In genomic region chr4:32575165-32575564, GRCm38 (mm10) we compare ENCODE assay signal across 18 mouse cellular contexts. TPM values are rescaled to one million over a fixed set of nuclear protein-coding genes. Genes with fewer than 3 reads are reported as not detected.
A peak's percentile ranks its signal among the peaks of the same experiment; 100 is the strongest.
DNase-seq lines count a peak whose midpoint lies in the region; ATAC-seq and TF ChIP-seq lines count a peak whose summit lies in the region.
"Had no signal": no experiment of that assay in that cellular context is flagged by ENCODE, and none has a peak within 500 bp of the region (broad histone marks: within the 10 kb centered on the region; RNA-seq: fewer than 3 reads in every experiment).

No protein-coding gene starts in this region.

- ATAC-seq in embryonic facial prominence, embryonic 11.5 days (replicated peaks; ENCODE audit: insufficient number of reproducible peaks, low FRiP score, low TSS enrichment, low read depth): no peak
- ATAC-seq in midbrain, embryonic 11.5 days (ENCODE audit: low FRiP score): no peak
- ATAC-seq: forebrain, embryonic 15.5 days had no signal

- no peaks in the 10 kb centered on the region for H3K27me3 ChIP-seq in kidney, adult 2 months (replicated peaks; ENCODE audit: control insufficient read depth, insufficient read depth, low read length)
- H3K27me3 ChIP-seq in MEL (ENCODE audit: control insufficient read depth in 1 of 2, insufficient read depth in 2 of 2, low read length in 2 of 2): peaks cover 0 to 3% of the 10 kb centered on the region in 2 experiments; a peak in 2 of 4 replicates
- H3K27me3 ChIP-seq in embryonic facial prominence, embryonic 11.5 days (ENCODE audit: control insufficient read depth, insufficient read depth, low read length): no peaks in the 10 kb centered on the region
- no peaks in the 10 kb centered on the region for H3K27me3 ChIP-seq in midbrain, embryonic 11.5 days (ENCODE audit: control insufficient read depth, insufficient read depth, low read length)
- H3K27me3 ChIP-seq: CH12.LX; forebrain, embryonic 15.5 days; hindbrain, embryonic 12.5 days; kidney, embryonic 15.5 days; limb, embryonic 15.5 days; neural tube, embryonic 15.5 days had no signal

- no peak; the same call in 1 of the 2 replicates for TF ChIP-seq RAD21 in MEL (IDR thresholded peaks at IDR 0.05; ENCODE audit: low read depth, low read length)

- H3K4me2 ChIP-seq in embryonic facial prominence, embryonic 11.5 days (ENCODE audit: low read depth, low read length): no peak overlapping the region
- no peak overlapping the region for H3K4me2 ChIP-seq in midbrain, embryonic 11.5 days
- H3K4me2 ChIP-seq: forebrain, embryonic 15.5 days; hindbrain, embryonic 12.5 days; kidney, embryonic 15.5 days; limb, embryonic 15.5 days; neural tube, embryonic 15.5 days had no signal

- no peaks in the 10 kb centered on the region for H3K4me1 ChIP-seq in kidney, adult 2 months (ENCODE audit: control insufficient read depth, insufficient read depth, low read length)
- H3K4me1 ChIP-seq in MEL (ENCODE audit: control insufficient read depth in 1 of 2, insufficient read depth in 2 of 2, low read length in 2 of 2): peaks cover 0 to 7% of the 10 kb centered on the region in 2 experiments; a peak in 1 of 4 replicates
- peaks cover 6% of the 10 kb centered on the region; the same call in 1 of the 2 replicates for H3K4me1 ChIP-seq in embryonic facial prominence, embryonic 11.5 days (ENCODE audit: control insufficient read depth, insufficient read depth, low read length)
- peaks cover 9% of the 10 kb centered on the region for H3K4me1 ChIP-seq in midbrain, embryonic 11.5 days (ENCODE audit: control insufficient read depth, insufficient read depth, low read length)

- H3K9ac ChIP-seq in MEL (ENCODE audit: control insufficient read depth, low read depth, low read length, poor library complexity, severe bottlenecking): no peak overlapping the region
- no peak overlapping the region for H3K9ac ChIP-seq in embryonic facial prominence, embryonic 11.5 days (replicated peaks; ENCODE audit: low read length)
- no peak overlapping the region for H3K9ac ChIP-seq in midbrain, embryonic 11.5 days (ENCODE audit: low read length)
- H3K9ac ChIP-seq: forebrain, embryonic 15.5 days; hindbrain, embryonic 12.5 days; kidney, embryonic 15.5 days; limb, embryonic 15.5 days; neural tube, embryonic 15.5 days had no signal

- DNase-seq in kidney, adult 2 months: peak; percentile 26
- DNase-seq in kidney, postnatal 4 days: no peak
- peak; percentile 82 for DNase-seq in MEL (ENCODE audit: low read depth, low spot score)
- peak; percentile 69 for DNase-seq in embryonic facial prominence, embryonic 11.5 days (ENCODE audit: low spot score)
- DNase-seq in midbrain, embryonic 11.5 days (ENCODE audit: low spot score, missing footprints): no peak
- DNase-seq in spleen, postnatal 4 days (ENCODE audit: low spot score in 2 of 2): no peak
- DNase-seq in layer of hippocampus, postnatal 10 days (ENCODE audit: low spot score in 2 of 2): no peak
- DNase-seq: cerebellum, adult 2 months; layer of hippocampus, adult 9-11 months; midbrain, embryonic 14.5 days; right cerebral cortex, postnatal 25 days had no signal

- H3K36me3 ChIP-seq in kidney, adult 2 months (ENCODE audit: control insufficient read depth, insufficient read depth, low read length): no peaks in the 10 kb centered on the region
- peaks cover 0 to 3% of the 10 kb centered on the region in 2 experiments; a peak in 1 of 4 replicates for H3K36me3 ChIP-seq in MEL (ENCODE audit: control insufficient read depth in 1 of 2, insufficient read depth in 2 of 2, low read length in 2 of 2)
- H3K36me3 ChIP-seq in embryonic facial prominence, embryonic 11.5 days (replicated peaks; ENCODE audit: control insufficient read depth, insufficient read depth, low read depth, low read length): peaks cover under 1% of the 10 kb centered on the region
- H3K36me3 ChIP-seq in macrophage (ENCODE audit: inconsistent target): no peaks in the 10 kb centered on the region
- no peaks in the 10 kb centered on the region; the same call in 1 of the 2 replicates for H3K36me3 ChIP-seq in midbrain, embryonic 11.5 days (ENCODE audit: control insufficient read depth, insufficient read depth, low read length)
- H3K36me3 ChIP-seq: kidney, embryonic 15.5 days had no signal

- WGBS in kidney, adult 2 months: 54% methylated on average over 9 of the region's 9 CpGs
- WGBS in embryonic facial prominence, embryonic 11.5 days: 36% methylated on average over 9 of the region's 9 CpGs
- whole genome bisulfite sequencing in macrophage (ENCODE audit: missing documents): 0% methylated on average over 9 of the region's 9 CpGs
- WGBS in midbrain, embryonic 11.5 days: 79% methylated on average over 9 of the region's 9 CpGs

- H3K9me3 ChIP-seq in MEL (replicated peaks; ENCODE audit: insufficient read depth, low read length): no peaks in the 10 kb centered on the region
- H3K9me3 ChIP-seq in embryonic facial prominence, embryonic 11.5 days (replicated peaks; ENCODE audit: control insufficient read depth, low read length): no peaks in the 10 kb centered on the region
- no peaks in the 10 kb centered on the region for H3K9me3 ChIP-seq in midbrain, embryonic 11.5 days (ENCODE audit: control insufficient read depth, low read length)
- H3K9me3 ChIP-seq: forebrain, embryonic 15.5 days; hindbrain, embryonic 12.5 days; kidney, embryonic 15.5 days; limb, embryonic 15.5 days; neural tube, embryonic 15.5 days had no signal

- TF ChIP-seq EP300 in MEL (IDR thresholded peaks at IDR 0.05; ENCODE audit: low read depth in 1 of 2, low read length in 2 of 2): peak; percentile 46 to 58; a peak in 3 of 4 replicates

- no peak for TF ChIP-seq POLR2A in kidney, adult 2 months (IDR thresholded peaks at IDR 0.05; ENCODE audit: low read depth, low read length)
- no peak for TF ChIP-seq POLR2A in MEL (IDR thresholded peaks at IDR 0.05; ENCODE audit: control insufficient read depth in 1 of 2, insufficient read depth in 1 of 2, low read depth in 1 of 2, low read length in 2 of 2, poor library complexity in 1 of 2)

- no peak overlapping the region for H3K4me3 ChIP-seq in kidney, adult 2 months (ENCODE audit: insufficient read depth, low read depth, low read length)
- H3K4me3 ChIP-seq in MEL (ENCODE audit: control insufficient read depth in 1 of 2, insufficient read depth in 1 of 2, low read depth in 2 of 2, low read length in 2 of 2): peak overlapping the region; percentile 1 to 24; a peak in 2 of 4 replicates
- H3K4me3 ChIP-seq in embryonic facial prominence, embryonic 11.5 days (ENCODE audit: low read depth, low read length): no peak overlapping the region
- H3K4me3 ChIP-seq in macrophage (ENCODE audit: inconsistent target): no peak overlapping the region
- no peak overlapping the region for H3K4me3 ChIP-seq in midbrain, embryonic 11.5 days (ENCODE audit: low read depth, low read length)
- H3K4me3 ChIP-seq: forebrain, embryonic 15.5 days; hindbrain, embryonic 12.5 days; kidney, embryonic 15.5 days; limb, embryonic 15.5 days; neural tube, embryonic 15.5 days had no signal

- no peaks in the 10 kb centered on the region for H3K79me2 ChIP-seq in MEL (ENCODE audit: control insufficient read depth, insufficient read depth, low read length, poor library complexity)
- H3K79me2 ChIP-seq in macrophage (ENCODE audit: inconsistent target): no peaks in the 10 kb centered on the region

- H3K27ac ChIP-seq in kidney, adult 2 months (ENCODE audit: insufficient read depth, low read depth, low read length): no peak overlapping the region
- no peak overlapping the region for H3K27ac ChIP-seq in MEL (ENCODE audit: control insufficient read depth, low read depth, low read length)
- no peak overlapping the region for H3K27ac ChIP-seq in embryonic facial prominence, embryonic 11.5 days (replicated peaks; ENCODE audit: low read depth, low read length)
- 0 out of 2 replicates have a peak overlapping the region, but pooled peaks have one; percentile 13 for H3K27ac ChIP-seq in macrophage
- H3K27ac ChIP-seq in midbrain, embryonic 11.5 days (ENCODE audit: low read depth, low read length): no peak overlapping the region
- H3K27ac ChIP-seq: forebrain, embryonic 15.5 days; hindbrain, embryonic 12.5 days; kidney, embryonic 15.5 days; limb, embryonic 15.5 days; neural tube, embryonic 15.5 days had no signal

- no peak for TF ChIP-seq CTCF in kidney, adult 2 months (conservative IDR thresholded peaks at IDR 0.05; ENCODE audit: insufficient read depth, insufficient read length, low read depth, low read length)
- TF ChIP-seq CTCF in MEL (IDR thresholded peaks at IDR 0.05 in 2 of 3, conservative IDR thresholded peaks at IDR 0.05 in 1 of 3; ENCODE audit: control insufficient read depth in 1 of 3, insufficient read depth in 1 of 3, low read depth in 2 of 3, low read length in 3 of 3, poor library complexity in 1 of 3, severe bottlenecking in 1 of 3): no peak

TF ChIP-seq in MEL, 35 proteins besides CTCF, POLR2A, EP300 and RAD21 (continues in another document):
- TF ChIP-seq ETS1 (IDR thresholded peaks at IDR 0.05; ENCODE audit: low read depth, low read length) (peak; percentile 71), SIN3A (IDR thresholded peaks at IDR 0.05; ENCODE audit: low read length) (peak; percentile 49)

RNA-seq across cellular contexts. Expression of gene Gja10, which starts 27.4 kb away (rescaled TPM):
- 0.03 TPM in 1 of 2 replicates, not detected in the other for polyA plus RNA-seq in kidney, adult 2 months (2012; rRNA removed)
- total RNA-seq in MEL (2012; rRNA removed): not detected in 2 replicates
- polyA plus RNA-seq in MEL (2012; ENCODE audit: insufficient read depth in 1 of 2, insufficient read length in 2 of 2, low read depth in 1 of 2, low replicate concordance in 2 of 2, missing spikeins in 1 of 2): not detected
- not detected in 2 replicates for polyA plus RNA-seq in embryonic facial prominence, embryonic 11.5 days (2014; fragmentation: Nextera tagmentation; extraction: Ambion mirVana)
- not detected for total RNA-seq in macrophage (2018; cell fraction: chromatin; rRNA removed)
- total RNA-seq in macrophage (2018; cell fraction: cytosol; rRNA removed): not detected
- not detected for total RNA-seq in macrophage (2018; cell fraction: nucleus; rRNA removed)
- polyA plus RNA-seq in macrophage (2018): not detected in 3 replicates
- 0.11 TPM in 1 of 2 replicates, not detected in the other for polyA plus RNA-seq in midbrain, embryonic 11.5 days (2014; fragmentation: Nextera tagmentation; extraction: Ambion mirVana)
- not detected for total RNA-seq in layer of hippocampus, postnatal 10 days (2021)
- total RNA-seq: CH12.LX had no signal
- polyA plus RNA-seq: cerebellum, adult 2 months; forebrain, embryonic 15.5 days; hindbrain, embryonic 12.5 days; kidney, embryonic 15.5 days; limb, embryonic 15.5 days; neural tube, embryonic 15.5 days had no signal

RNA-seq across cellular contexts. Expression of gene Casp8ap2, which starts 40.1 kb away (rescaled TPM):
- 1.2 and 3.8 TPM in 2 replicates for polyA plus RNA-seq in kidney, adult 2 months (2012; rRNA removed)
- total RNA-seq in MEL (2012; rRNA removed): 29.8 and 31.1 TPM in 2 replicates
- polyA plus RNA-seq in MEL (2012; ENCODE audit: insufficient read depth in 1 of 2, insufficient read length in 2 of 2, low read depth in 1 of 2, low replicate concordance in 2 of 2, missing spikeins in 1 of 2) (10 to 100 TPM; 18.2 to 93.5 TPM), macrophage (2018) (9.0 to 12.1 TPM (median 10.9 TPM) in 3 replicates)
- polyA plus RNA-seq in embryonic facial prominence, embryonic 11.5 days (2014; fragmentation: Nextera tagmentation; extraction: Ambion mirVana): 65.1 and 81.1 TPM in 2 replicates
- 10 to 100 TPM in 20 of 26 experiments, 1 to 10 TPM in 6; 3.4 to 52.2 (median 24.5) TPM for total RNA-seq in macrophage (2018; cell fraction: chromatin; rRNA removed)
- 10 to 100 TPM in 18 of 26 experiments, 1 to 10 TPM in 8; 3.1 to 16.7 (median 12.5) TPM for total RNA-seq in macrophage (2018; cell fraction: cytosol; rRNA removed)
- total RNA-seq in macrophage (2018; cell fraction: nucleus; rRNA removed): 10 to 100 TPM in 19 of 26 experiments, 1 to 10 TPM in 7; 3.6 to 56.0 (median 13.7) TPM
- 68.7 and 80.1 TPM in 2 replicates for polyA plus RNA-seq in midbrain, embryonic 11.5 days (2014; fragmentation: Nextera tagmentation; extraction: Ambion mirVana)
- 10 to 100 TPM; 11.3 to 12.1 TPM for total RNA-seq in layer of hippocampus, postnatal 10 days (2021)

Comparison
In these comparisons a context has a peak if more than half of its experiments do, and no peak if none do; other contexts are left out.
1. DNase-seq: peak in kidney, adult 2 months (single experiment), MEL (single experiment) and embryonic facial prominence, embryonic 11.5 days (single experiment); none in kidney, postnatal 4 days (0 of 2), midbrain, embryonic 11.5 days (single experiment), spleen, postnatal 4 days (0 of 2) and layer of hippocampus, postnatal 10 days (0 of 2).
2. H3K4me3 ChIP-seq: peak in MEL (2 of 2); none in kidney, adult 2 months (single experiment), embryonic facial prominence, embryonic 11.5 days (single experiment), macrophage (single experiment) and midbrain, embryonic 11.5 days (single experiment).